Mouse (Mus musculus): Measurements from ENCODE around the gene Cfl2.
"Not testable (repeated sequence)": the region's sequence is repeated elsewhere in the genome, so short reads cannot be mapped to it uniquely, and the experiment has no call there.

Cfl2 gene

GRCm38 (mm10) chr12:54862606-54863535 lies at the start of gene Cfl2:
Gene Cfl2, minus strand, starts transcription at chr12:54862877.
- in situ Hi-C loops (cut with MboI, MseI), result loop anchor here (25.0 kb wide), 1 partner anchor 1474 kb away; the partner anchor contains the start of gene Mbip

DNA sequence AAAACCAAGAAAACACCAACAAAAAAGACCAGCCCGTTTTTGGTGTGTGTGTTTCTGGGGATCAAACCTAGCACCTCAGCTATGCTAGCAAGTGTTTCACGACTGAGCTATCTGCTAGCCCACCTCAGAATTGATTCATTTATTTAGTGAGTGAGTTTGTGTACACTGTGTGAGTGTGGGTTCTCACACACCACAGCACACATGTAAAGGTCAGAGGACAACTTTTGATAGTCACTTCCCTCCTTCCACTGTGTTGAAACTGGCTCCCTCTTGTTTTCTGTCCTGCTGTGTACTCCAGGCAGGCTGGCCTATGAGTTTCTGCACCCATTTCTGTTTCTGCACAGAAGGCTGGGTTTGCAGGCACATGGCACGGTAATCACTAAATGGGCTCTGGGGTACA lies 47.7 kb upstream of the Cfl2 start:
- in situ Hi-C loops (cut with MboI, MseI), result loop anchor here (25.0 kb wide), 1 partner anchor 277 kb away; the partner anchor contains the start of gene 1700047I17Rik2

DNA sequence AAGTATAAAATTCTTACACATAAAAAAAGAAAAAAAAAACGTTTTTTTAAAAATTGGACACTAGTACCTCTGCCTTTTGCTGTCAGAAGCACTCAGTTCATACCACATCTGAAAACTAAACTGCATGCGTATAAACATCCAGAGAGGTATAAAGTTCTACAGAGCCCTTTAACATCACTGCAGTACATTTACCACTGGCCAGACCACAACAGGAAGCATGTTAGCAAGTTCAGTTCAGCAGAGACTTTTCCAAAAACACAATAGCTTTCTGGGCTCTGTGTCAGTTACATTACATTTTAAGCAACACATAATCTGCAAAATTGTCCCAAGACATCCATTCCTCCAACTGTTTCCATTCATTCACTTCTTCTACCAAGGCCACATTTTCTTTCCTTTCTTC lies 29.9 kb upstream of the Cfl2 start:
- in situ Hi-C loops (cut with MboI, MseI), result not testable (repeated sequence)

DNA sequence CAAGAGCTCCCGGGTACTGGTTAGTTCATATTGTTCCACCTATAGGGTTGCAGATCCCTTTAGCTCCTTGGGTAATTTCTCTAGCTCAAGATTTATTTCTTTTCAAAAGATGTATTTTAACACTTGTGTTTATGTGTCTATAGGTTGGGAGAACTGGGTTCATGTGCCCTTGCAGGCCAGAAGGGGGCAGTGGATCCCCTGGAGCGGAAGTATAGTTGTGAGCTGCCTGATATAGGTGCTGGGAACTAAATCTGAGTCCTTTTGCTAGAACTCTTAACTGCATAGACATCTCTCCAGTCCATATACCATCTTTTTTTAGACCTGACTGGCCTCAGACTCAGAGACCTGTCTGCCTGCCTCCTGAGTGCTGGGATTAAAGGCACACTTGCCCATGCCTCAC lies 27.7 kb upstream of the Cfl2 start:
- in situ Hi-C loops (cut with MboI, MseI), result no loop called here

GRCm38 (mm10) chr12:54887580-54888127 lies 25.0 kb upstream of the Cfl2 start:
- in situ Hi-C loops (cut with MboI, MseI), result no loop called here

DNA sequence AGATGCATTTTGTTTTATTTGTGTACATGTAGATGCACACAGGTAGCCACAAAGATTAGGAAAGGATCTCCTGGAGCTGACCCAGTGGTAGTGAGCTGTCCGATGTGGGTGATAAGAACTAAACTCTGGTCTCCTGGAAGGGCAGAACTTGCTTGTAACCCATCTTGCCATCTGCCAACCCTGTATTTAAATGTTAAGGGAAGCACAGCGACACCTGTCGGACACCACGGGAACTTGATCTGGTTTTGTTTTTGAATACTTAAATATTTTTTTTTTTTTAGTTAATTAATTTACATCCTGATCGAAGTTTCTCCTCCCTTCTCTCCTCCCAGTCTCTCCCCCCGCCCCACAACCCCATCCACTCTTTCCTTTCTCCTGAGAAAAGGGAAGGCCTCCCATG lies 17.0 kb upstream of the Cfl2 start:
- in situ Hi-C loops (cut with MboI, MseI), result loop anchor here (5.0 kb wide), 1 partner anchor 37 kb away; no protein-coding TSS in a partner anchor

DNA sequence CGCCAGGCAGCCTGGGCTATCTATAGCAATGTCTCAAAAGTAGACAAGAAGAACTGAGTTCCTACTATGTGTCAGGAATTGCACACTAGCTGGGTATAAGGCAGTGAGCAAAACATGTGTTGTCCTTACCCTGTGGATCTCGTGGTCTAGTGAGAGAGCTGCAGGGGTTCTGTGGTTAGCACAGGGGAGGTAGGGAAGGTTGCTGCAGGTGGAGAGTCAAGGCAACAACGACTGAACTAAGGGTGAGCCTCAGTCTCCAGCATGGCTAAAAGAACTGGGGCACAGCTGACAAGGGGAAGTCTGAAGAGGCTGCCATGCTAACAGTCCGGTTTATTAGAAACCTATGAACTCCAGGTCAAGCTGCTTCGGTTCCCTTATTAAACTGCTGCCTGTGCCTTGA lies 16.5 kb upstream of the Cfl2 start:
- in situ Hi-C loops (cut with MboI, MseI), result no loop called here

GRCm38 (mm10) chr12:54877875-54878274 lies 15.2 kb upstream of the Cfl2 start:
- in situ Hi-C loops (cut with MboI, MseI), result no loop called here

GRCm38 (mm10) chr12:54876879-54877278 lies 14.2 kb upstream of the Cfl2 start:
- in situ Hi-C loops (cut with MboI, MseI), result no loop called here

DNA sequence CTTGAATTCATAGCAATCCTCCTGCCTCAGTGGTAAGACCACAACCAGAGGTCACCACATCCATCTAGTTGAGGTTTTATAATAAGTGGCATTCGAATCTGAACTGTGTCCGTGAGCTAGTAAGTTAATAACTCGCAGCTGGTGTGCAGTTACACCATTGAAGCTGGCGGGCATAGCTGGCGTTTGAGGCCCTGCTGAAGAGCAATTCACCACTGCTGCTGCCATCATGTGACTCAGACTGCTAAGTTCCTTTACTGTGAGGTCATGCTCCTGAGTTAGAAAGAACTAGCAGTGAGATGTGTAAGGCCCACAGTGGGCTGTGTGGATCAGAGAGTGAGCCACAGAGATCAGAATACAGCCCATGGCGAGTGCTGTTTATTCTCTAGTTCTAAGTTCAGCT lies 12.0 kb upstream of the Cfl2 start:
- in situ Hi-C loops (cut with MboI, MseI), result loop anchor here (25.0 kb wide), 1 partner anchor 1463 kb away; the partner anchor contains the start of gene Mbip

DNA sequence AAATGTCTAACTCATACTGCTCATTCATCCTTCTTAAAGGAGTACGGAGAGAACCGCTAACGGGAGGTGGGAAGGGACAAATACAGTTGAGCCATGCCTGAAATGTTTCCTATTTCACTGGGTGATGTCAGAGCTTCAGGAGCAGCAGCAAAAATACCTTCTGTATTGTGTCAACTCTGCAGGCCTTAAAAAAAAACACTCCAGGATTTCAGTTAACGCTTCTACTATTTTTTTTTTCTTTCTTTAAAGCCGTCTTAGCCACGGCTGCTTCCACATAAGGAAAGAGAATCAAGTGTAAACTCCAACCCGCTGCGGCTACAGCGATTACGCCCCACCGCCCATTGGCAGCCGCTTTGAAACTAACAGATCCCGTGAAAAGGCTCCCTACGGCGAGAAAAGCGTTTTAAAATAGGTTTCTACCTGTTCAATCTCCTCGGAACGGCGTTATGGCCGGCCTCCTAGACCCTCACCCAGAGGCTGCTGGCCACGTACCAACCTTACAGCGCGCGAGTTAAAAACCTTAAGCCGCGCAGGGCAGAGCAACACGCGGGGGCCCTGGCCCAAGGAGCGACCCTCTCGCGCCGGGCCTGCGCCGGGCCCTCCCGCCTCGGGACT lies 579 bp downstream of the Cfl2 start:
- in situ Hi-C loops (cut with MboI, MseI), result loop anchor here (25.0 kb wide), 1 partner anchor 1475 kb away; the partner anchor contains the start of gene Mbip

DNA sequence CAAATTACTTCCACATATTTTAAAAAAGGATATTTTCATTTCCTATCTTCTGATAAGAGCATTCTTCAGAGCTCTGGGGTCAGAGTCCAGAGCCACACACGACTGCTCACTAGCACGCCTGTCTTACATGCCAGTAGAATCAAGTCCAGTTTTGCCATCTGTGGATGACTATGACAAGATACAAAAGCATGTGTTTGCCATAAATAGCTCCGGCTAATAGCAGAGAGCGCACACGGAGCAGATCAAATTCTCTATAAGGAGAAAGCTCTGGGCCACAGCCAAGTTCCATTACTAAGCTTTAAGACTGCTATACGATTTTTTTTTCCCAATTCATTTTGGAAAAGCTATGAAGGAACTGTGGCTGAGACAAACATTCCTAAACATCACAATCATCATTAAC lies 3.1 kb downstream of the Cfl2 start:
- in situ Hi-C loops (cut with MboI, MseI), result loop anchor here (25.0 kb wide), 1 partner anchor 1478 kb away; the partner anchor contains the start of gene Mbip

- in situ Hi-C loops (cut with MboI, MseI), result loop anchor here (25.0 kb wide), 1 partner anchor 1487 kb away; the partner anchor contains the start of gene Mbip
These were observed 12.1 kb downstream of the Cfl2 start for GRCm38 (mm10) chr12:54850551-54850950.

DNA sequence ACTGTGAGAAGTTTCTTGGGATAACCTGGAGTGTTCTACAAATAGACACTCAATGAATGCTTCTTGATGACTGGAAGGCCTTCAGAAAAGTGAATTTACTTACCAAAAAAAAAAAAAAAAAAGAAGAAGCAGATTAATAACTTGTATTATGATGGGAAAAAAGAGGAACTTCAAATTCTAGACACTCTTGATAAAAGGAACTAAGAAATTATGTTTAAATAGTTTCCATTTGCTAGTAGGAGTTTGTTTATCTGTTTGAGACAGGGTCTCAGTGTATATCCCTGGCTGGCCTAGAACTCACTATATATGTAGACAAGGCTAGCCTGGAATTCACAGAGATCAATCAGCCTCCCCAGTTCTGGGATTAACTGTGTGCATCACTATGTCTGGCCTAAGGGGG lies 18.3 kb downstream of the Cfl2 start:
- in situ Hi-C loops (cut with MboI, MseI), result loop anchor here (5.0 kb wide), 1 partner anchor 38 kb away; no protein-coding TSS in a partner anchor

- in situ Hi-C loops (cut with MboI, MseI), result loop anchor here (5.0 kb wide), 1 partner anchor 41 kb away; no protein-coding TSS in a partner anchor
These were observed 21.1 kb downstream of the Cfl2 start for GRCm38 (mm10) chr12:54841576-54841975.

DNA sequence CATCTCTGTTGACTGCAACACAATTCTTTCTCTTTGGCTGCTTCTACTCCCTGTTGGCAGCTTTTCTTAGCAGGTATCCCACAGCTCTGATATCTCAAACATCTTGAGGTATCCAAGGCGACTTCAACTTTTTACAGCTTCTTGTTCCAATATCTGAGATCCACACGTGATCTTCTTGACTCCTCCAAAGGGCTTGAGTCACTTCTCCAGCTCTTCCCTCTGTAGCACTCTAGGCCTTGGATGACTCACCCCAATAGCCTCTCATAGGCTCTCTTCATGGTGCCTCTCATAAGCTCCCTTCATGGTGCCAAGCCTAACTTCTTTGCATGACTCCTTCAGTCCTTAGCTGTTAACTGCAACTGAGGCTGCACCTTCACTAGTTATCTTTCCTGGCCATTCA lies 22.9 kb downstream of the Cfl2 start:
- in situ Hi-C loops (cut with MboI, MseI), result loop anchor here (5.0 kb wide), 1 partner anchor 42 kb away; no protein-coding TSS in a partner anchor

GRCm38 (mm10) chr12:54838931-54839330 lies 23.7 kb downstream of the Cfl2 start:
- in situ Hi-C loops (cut with MboI, MseI), result no loop called here

- in situ Hi-C loops (cut with MboI, MseI), result no loop called here
These were observed 26.8 kb downstream of the Cfl2 start for GRCm38 (mm10) chr12:54835608-54836570.

DNA sequence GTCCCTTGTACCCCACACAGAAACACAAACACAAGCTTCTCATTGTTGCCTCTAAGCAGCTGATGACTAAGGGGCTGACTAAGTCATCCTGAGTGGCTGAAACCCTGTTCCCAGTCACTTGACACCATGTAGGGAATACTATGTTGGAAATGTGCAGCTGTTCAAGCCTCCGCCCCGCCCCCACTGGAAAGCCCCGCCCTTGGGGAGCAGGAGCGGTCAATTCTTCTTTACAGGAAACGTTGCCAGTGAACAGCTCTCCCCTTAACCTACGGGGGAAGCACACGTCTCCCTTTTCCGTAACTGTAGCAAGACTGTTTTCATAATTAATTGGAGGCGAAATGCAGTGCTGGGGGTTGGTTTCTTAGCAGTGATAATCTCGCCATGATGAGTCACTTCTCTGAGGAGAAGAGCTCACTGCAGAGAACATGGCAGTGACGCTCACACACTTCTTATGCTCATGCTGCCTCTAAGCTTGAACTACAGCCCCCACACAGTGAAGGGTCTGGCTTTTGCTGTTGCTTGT lies 27.7 kb downstream of the Cfl2 start:
- in situ Hi-C loops (cut with MboI, MseI), result no loop called here

DNA sequence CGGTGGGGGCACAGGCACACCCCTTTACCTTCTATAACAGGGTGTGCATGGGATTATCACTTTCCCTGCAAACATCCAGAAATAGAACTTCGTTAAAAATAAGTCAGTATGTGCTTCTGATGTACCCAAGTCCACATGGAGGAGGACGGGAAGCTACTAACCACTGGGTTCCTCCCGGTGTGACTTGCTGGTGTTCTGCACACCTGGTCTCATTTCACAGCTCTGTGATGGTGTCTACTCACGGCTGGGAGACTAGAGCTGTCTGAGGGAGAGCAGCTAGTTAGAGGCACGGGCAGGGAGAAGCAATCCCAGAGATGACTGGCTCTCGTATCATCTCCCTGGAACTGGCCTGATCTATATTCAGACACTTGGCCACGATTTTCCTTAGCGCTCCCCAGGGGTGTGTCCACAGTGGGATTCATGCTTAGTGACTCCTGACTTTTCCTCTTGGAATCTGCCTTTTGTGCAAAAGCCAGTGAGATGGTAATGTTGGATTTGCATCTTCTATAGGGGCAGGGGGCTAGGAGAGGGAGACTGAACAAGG lies 28.7 kb downstream of the Cfl2 start:
- in situ Hi-C loops (cut with MboI, MseI), result no loop called here
